ENCODE assay signal across 8 mouse cellular contexts in the genomic region with DNA sequence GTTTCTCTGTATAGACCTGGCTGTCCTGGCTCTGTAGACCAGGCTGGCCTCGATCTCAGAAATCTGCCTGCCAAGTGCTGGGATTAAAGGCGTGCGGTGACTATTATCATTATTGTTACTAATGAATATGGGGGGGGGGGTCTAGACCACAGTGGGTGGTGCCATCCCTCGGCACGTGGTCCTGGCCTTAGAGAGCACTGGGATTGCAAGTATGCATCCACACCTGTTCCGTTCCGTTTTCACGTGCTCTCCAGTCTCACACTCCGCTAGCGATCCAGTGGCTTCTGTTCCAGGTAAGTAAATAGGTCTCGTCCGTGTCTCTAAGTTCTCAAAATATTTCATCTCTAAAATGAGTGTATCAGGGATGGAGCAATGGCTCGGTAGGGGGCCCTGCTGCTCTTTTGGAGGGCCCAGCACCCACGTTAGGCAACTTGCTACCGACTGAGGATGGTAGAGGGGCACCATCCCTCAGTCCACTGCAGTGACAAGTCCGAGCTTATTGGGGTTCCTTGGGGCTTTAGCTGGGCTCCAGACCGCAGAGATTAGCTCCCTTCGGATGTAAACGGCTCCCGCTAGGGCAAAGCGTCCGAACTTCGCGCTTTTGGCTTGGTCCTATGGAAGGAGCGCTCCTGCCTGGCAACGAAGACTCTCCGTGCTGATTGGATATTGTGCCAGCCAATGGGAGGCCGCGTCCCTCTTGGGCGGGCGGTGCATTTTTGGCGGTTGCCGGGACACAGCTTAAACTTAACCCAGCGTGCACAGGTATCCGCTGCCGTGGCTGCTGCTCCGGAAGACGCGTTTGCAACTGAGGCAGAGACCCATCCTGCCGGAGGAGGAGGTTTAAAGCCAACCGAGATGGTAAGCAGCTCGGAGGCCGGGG. TPM values are rescaled to one million over a fixed set of nuclear protein-coding genes. Genes with fewer than 3 reads are reported as not detected.
DNase-seq lines count a peak whose midpoint lies in the region; ATAC-seq lines count a peak whose summit lies in the region.

A gene (plus strand): TSS at position 190 of the 880 bp plus-strand sequence.

- peak; percentile 84 to 89 for DNase-seq in adrenal gland, adult 18-20 months (ENCODE audit: low spot score in 2 of 2)
- peak; percentile 96 for DNase-seq in embryo, embryonic 11 days
- peak; percentile 92 for DNase-seq in gastrocnemius, postnatal 25 days
- peak; percentile 98 for DNase-seq in intestine, embryonic 14.5 days (ENCODE audit: low spot score)
- DNase-seq in left cerebral cortex, postnatal 14 days (ENCODE audit: low spot score in 2 of 2): peak; percentile 94
- peak; percentile 95 for DNase-seq in mesoderm, embryonic 11.5 days (ENCODE audit: low read depth, low spot score)
- DNase-seq in right cerebral cortex, postnatal 36 days (ENCODE audit: low spot score in 2 of 2): peak; percentile 87 to 88
- peak; percentile 94 for DNase-seq in yolk sac, embryonic 10.5 days (ENCODE audit: low spot score)

- no peaks in the 10 kb centered on the region for H3K9me3 ChIP-seq in intestine, embryonic 14.5 days (ENCODE audit: control insufficient read depth, low read length)

- H3K4me3 ChIP-seq in intestine, embryonic 14.5 days (ENCODE audit: low read depth, low read length): peak within 1 kb of the TSS; percentile 64

- intact Hi-C loops in left cerebral cortex, postnatal 14 days (cut with DNase I): no loop called here

- no peaks in the 10 kb centered on the region for H3K27me3 ChIP-seq in intestine, embryonic 14.5 days (replicated peaks; ENCODE audit: control insufficient read depth, insufficient read depth, low read length)

- H3K4me2 ChIP-seq in intestine, embryonic 14.5 days (ENCODE audit: low read length): peak within 1 kb of the TSS; percentile 99

- peak within 1 kb of the TSS; percentile 49 for H3K9ac ChIP-seq in intestine, embryonic 14.5 days (ENCODE audit: low read length)

- H3K36me3 ChIP-seq in intestine, embryonic 14.5 days (ENCODE audit: control insufficient read depth, insufficient read depth, low read length): no peaks in the 10 kb centered on the region

- H3K4me1 ChIP-seq in intestine, embryonic 14.5 days (replicated peaks; ENCODE audit: control insufficient read depth, insufficient read depth, low read length): peaks cover 5% of the 10 kb centered on the region

- ATAC-seq in intestine, embryonic 14.5 days (replicated peaks; ENCODE audit: low FRiP score, low TSS enrichment, low read depth): peak; percentile 98

- H3K27ac ChIP-seq in intestine, embryonic 14.5 days (ENCODE audit: low read depth): no peak within 1 kb of the TSS

- 3% methylated on average over 43 of the region's 43 CpGs for WGBS in intestine, embryonic 14.5 days

RNA-seq across cellular contexts. Expression of the gene that starts here (rescaled TPM):
- 1 to 10 TPM; 1.6 to 2.7 TPM for total RNA-seq in adrenal gland, adult 18-20 months (2021)
- total RNA-seq in gastrocnemius, postnatal 25 days (2021): under 1 TPM; 0.10 to 0.21 TPM
- polyA plus RNA-seq in intestine, embryonic 14.5 days (2014; fragmentation: Nextera tagmentation; extraction: Ambion mirVana): 20.9 and 24.0 TPM in 2 replicates
- total RNA-seq in left cerebral cortex, postnatal 14 days (2021): 1 to 10 TPM; 1.1 TPM

Comparison
In these comparisons a context has a peak if more than half of its experiments do, and no peak if none do; other contexts are left out.
1. Peak in DNase-seq in gastrocnemius, postnatal 25 days; RNA of the gene not detected or under 1 TPM.